Mouse (Mus musculus): ENCODE measurements around the gene Skint10.

Gene Skint10

DNA sequence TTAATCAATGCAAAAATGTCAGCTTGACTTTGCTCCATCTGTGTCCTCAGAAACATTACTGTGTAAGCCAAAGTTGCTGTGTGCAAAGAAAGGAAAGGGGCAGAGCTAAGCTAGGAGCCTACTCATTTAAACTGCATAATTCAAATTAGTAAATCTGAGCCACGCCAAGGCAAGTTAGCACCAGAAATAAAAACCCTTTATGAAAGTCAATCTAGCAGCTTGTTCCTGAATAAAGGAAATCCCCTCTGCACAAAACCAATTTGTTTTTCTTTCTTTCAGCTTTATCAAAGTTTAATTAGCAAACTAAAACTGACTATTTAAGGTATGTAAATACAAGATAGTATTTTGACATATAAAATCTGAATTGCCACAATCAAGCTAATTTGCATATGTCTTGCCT lies at the start of gene Skint10:
TSS of gene Skint10 (minus strand) at position 101 of the 400 bp plus-strand sequence.
- no peaks in the 10 kb centered on the region for H3K9me3 ChIP-seq (ENCODE audit: low read length)
- H3K4me3 ChIP-seq (replicated peaks; ENCODE audit: low read length): no peak within 1 kb of the TSS
- H3K27me3 ChIP-seq (ENCODE audit: insufficient read depth, low read length): no peaks in the 10 kb centered on the region
- no peaks in the 10 kb centered on the region for H3K4me1 ChIP-seq (replicated peaks; ENCODE audit: low read depth, low read length)
- H3K36me3 ChIP-seq (ENCODE audit: insufficient read depth, low read length): no peaks in the 10 kb centered on the region
- TF ChIP-seq CTCF (conservative IDR thresholded peaks at IDR 0.05; ENCODE audit: low read length) (no peak), POU5F1 (IDR thresholded peaks at IDR 0.05; ENCODE audit: borderline replicate concordance, low read length) (no peak)

DNA sequence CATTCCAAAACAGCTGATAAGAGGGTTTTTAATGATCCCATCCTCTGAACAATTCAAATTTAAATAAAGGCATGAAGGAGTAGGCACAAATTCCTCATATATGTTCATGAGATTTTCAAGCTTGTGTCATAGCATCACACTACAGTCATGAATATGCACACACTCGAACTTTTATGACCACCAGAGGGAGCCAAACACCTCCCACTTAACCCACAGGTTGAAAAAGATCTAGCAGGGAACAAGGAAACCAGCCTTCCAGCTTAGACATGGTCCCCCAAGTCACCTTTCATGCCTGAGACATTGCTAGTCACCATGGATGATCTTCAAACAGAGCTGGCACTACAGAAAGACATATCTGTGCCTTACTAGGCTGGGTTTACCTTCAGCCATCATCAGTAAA lies 16.0 kb upstream of the Skint10 start:
- TF ChIP-seq NANOG (IDR thresholded peaks at IDR 0.05; ENCODE audit: borderline replicate concordance, low read length) (no peak), POU5F1 (IDR thresholded peaks at IDR 0.05; ENCODE audit: borderline replicate concordance, low read length) (no peak), CTCF (conservative IDR thresholded peaks at IDR 0.05; ENCODE audit: low read length) (no peak)
- Histone ChIP-seq H3K9me3 (ENCODE audit: low read length) (no peaks in the 10 kb centered on the region), H3K4me1 (replicated peaks; ENCODE audit: low read depth, low read length) (no peaks in the 10 kb centered on the region), H3K36me3 (ENCODE audit: insufficient read depth, low read length) (no peaks in the 10 kb centered on the region), H3K4me3 (replicated peaks; ENCODE audit: low read length) (no peak overlapping the region), H3K27me3 (ENCODE audit: insufficient read depth, low read length) (no peaks in the 10 kb centered on the region)

Data from E14TG2a.4 (cell line).